Mouse (Mus musculus) heart, postnatal 0 days (tissue): ENCODE measurements around the gene Rnf216.

Experiments used
- CTCF ChIP-seq: IDR thresholded peaks from 2 replicates; pipeline ENCODE4 v1.5.1; 2016; ENCODE audit warnings: antibody characterized with exemption, control low read depth, low read depth
- EP300 ChIP-seq: IDR thresholded peaks from 2 replicates; pipeline ENCODE4 v1.6.1; 2016; ENCODE audit warnings: antibody characterized with exemption, low read depth

DNA sequence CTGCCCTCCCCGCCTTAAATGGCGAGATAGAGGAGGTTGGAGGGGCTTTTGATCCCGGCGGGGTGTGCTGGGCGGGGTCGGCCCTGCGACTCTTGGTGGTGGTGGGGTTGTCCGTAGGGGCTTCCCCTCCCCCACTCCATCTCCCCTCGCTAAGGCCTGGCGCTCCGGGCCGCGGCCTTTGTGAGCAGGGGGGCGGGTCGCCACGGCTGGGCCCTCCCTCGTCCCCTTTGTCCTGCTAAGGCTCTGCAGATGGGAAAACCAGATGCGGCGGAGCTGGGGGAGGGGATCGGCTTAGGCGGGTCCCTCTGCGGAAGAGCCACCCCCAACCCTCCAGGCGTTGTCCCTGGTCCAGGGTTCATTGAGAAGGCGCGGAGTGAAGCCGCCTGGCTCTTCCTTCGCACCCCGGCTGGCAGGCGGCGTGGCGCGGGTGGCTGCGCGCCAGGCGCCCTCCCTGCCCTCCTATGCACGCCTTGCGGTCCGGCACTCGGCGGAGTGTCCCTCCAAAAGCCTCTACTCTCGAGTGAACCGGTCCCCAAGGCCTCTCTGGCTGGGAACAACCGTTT, 150.8 kb downstream of the Rnf216 start:
- TF ChIP-seq EP300: peak; percentile 84
- no peak for TF ChIP-seq CTCF
